Mouse (Mus musculus): Measurements from ENCODE around the gene Zbtb20. TPM values are rescaled to one million over a fixed set of nuclear protein-coding genes. Genes with fewer than 3 reads are reported as not detected.

Gene Zbtb20
- polyA plus RNA-seq, 1 experiment: 13.7 TPM

- Histone ChIP-seq H3K27ac (ENCODE audit: insufficient read depth, low read length) (no peak overlapping the region), H3K4me1 (ENCODE audit: control insufficient read depth, insufficient read depth, low read length) (peaks cover 6% of the 10 kb centered on the region; the same call in 1 of the 2 replicates), H3K4me3 (ENCODE audit: insufficient read depth, low read length) (no peak overlapping the region)
- TF ChIP-seq POLR2A (IDR thresholded peaks at IDR 0.05; ENCODE audit: low read depth, low read length) (no peak), CTCF (IDR thresholded peaks at IDR 0.05; ENCODE audit: borderline replicate concordance, insufficient read depth, low read length) (no peak; the same call in 1 of the 2 replicates)
These were observed 559.3 kb downstream of the Zbtb20 start for GRCm38 (mm10) chr16:43434941-43435340.

GRCm38 (mm10) chr16:43438878-43439371, 563.2 kb downstream of the Zbtb20 start:
- no peak overlapping the region for H3K27ac ChIP-seq (ENCODE audit: insufficient read depth, low read length)
- peaks cover 6% of the 10 kb centered on the region; the same call in 1 of the 2 replicates for H3K4me1 ChIP-seq (ENCODE audit: control insufficient read depth, insufficient read depth, low read length)
- TF ChIP-seq POLR2A (IDR thresholded peaks at IDR 0.05; ENCODE audit: low read depth, low read length) (no peak), CTCF (IDR thresholded peaks at IDR 0.05; ENCODE audit: borderline replicate concordance, insufficient read depth, low read length) (no peak)
- H3K4me3 ChIP-seq (ENCODE audit: insufficient read depth, low read length): no peak overlapping the region

- H3K4me3 ChIP-seq (ENCODE audit: insufficient read depth, low read length): no peak overlapping the region
- H3K27ac ChIP-seq (ENCODE audit: insufficient read depth, low read length): no peak overlapping the region
- peaks cover 6% of the 10 kb centered on the region; the same call in 1 of the 2 replicates for H3K4me1 ChIP-seq (ENCODE audit: control insufficient read depth, insufficient read depth, low read length)
- TF ChIP-seq CTCF (IDR thresholded peaks at IDR 0.05; ENCODE audit: borderline replicate concordance, insufficient read depth, low read length): no peak
- no peak for TF ChIP-seq POLR2A (IDR thresholded peaks at IDR 0.05; ENCODE audit: low read depth, low read length)
These were observed 565.7 kb downstream of the Zbtb20 start for GRCm38 (mm10) chr16:43441392-43441791.

GRCm38 (mm10) chr16:43443034-43443433, 567.4 kb downstream of the Zbtb20 start:
- TF ChIP-seq CTCF (IDR thresholded peaks at IDR 0.05; ENCODE audit: borderline replicate concordance, insufficient read depth, low read length) (no peak), POLR2A (IDR thresholded peaks at IDR 0.05; ENCODE audit: low read depth, low read length) (no peak)
- H3K4me1 ChIP-seq (ENCODE audit: control insufficient read depth, insufficient read depth, low read length): peaks cover 3% of the 10 kb centered on the region; the same call in 1 of the 2 replicates
- H3K27ac ChIP-seq (ENCODE audit: insufficient read depth, low read length): no peak overlapping the region
- no peak overlapping the region for H3K4me3 ChIP-seq (ENCODE audit: insufficient read depth, low read length)

- Histone ChIP-seq H3K4me3 (ENCODE audit: insufficient read depth, low read length) (no peak overlapping the region), H3K27ac (ENCODE audit: insufficient read depth, low read length) (no peak overlapping the region), H3K4me1 (ENCODE audit: control insufficient read depth, insufficient read depth, low read length) (no peaks in the 10 kb centered on the region)
- no peak for TF ChIP-seq CTCF (IDR thresholded peaks at IDR 0.05; ENCODE audit: borderline replicate concordance, insufficient read depth, low read length)
- no peak for TF ChIP-seq POLR2A (IDR thresholded peaks at IDR 0.05; ENCODE audit: low read depth, low read length)
These were observed 572.7 kb downstream of the Zbtb20 start for GRCm38 (mm10) chr16:43448141-43448981.

- TF ChIP-seq CTCF (IDR thresholded peaks at IDR 0.05; ENCODE audit: borderline replicate concordance, insufficient read depth, low read length): no peak
- no peak for TF ChIP-seq POLR2A (IDR thresholded peaks at IDR 0.05; ENCODE audit: low read depth, low read length)
- H3K27ac ChIP-seq (ENCODE audit: insufficient read depth, low read length): no peak overlapping the region
- H3K4me3 ChIP-seq (ENCODE audit: insufficient read depth, low read length): no peak overlapping the region
- H3K4me1 ChIP-seq (ENCODE audit: control insufficient read depth, insufficient read depth, low read length): peaks cover 10% of the 10 kb centered on the region
These were observed 578.8 kb downstream of the Zbtb20 start for GRCm38 (mm10) chr16:43454370-43454934.

- no peak overlapping the region for H3K4me3 ChIP-seq (ENCODE audit: insufficient read depth, low read length)
- TF ChIP-seq CTCF (IDR thresholded peaks at IDR 0.05; ENCODE audit: borderline replicate concordance, insufficient read depth, low read length): no peak
- no peak for TF ChIP-seq POLR2A (IDR thresholded peaks at IDR 0.05; ENCODE audit: low read depth, low read length)
- peaks cover 10% of the 10 kb centered on the region for H3K4me1 ChIP-seq (ENCODE audit: control insufficient read depth, insufficient read depth, low read length)
- H3K27ac ChIP-seq (ENCODE audit: insufficient read depth, low read length): no peak overlapping the region
These were observed 580.9 kb downstream of the Zbtb20 start for GRCm38 (mm10) chr16:43456446-43457172.

GRCm38 (mm10) chr16:43457814-43458213, 582.1 kb downstream of the Zbtb20 start:
- no peak overlapping the region for H3K27ac ChIP-seq (ENCODE audit: insufficient read depth, low read length)
- H3K4me3 ChIP-seq (ENCODE audit: insufficient read depth, low read length): no peak overlapping the region
- no peak for TF ChIP-seq CTCF (IDR thresholded peaks at IDR 0.05; ENCODE audit: borderline replicate concordance, insufficient read depth, low read length)
- no peak for TF ChIP-seq POLR2A (IDR thresholded peaks at IDR 0.05; ENCODE audit: low read depth, low read length)
- peaks cover 10% of the 10 kb centered on the region for H3K4me1 ChIP-seq (ENCODE audit: control insufficient read depth, insufficient read depth, low read length)

- peak overlapping the region; percentile 77; the same call in 1 of the 2 replicates for H3K27ac ChIP-seq (ENCODE audit: insufficient read depth, low read length)
- no peak overlapping the region for H3K4me3 ChIP-seq (ENCODE audit: insufficient read depth, low read length)
- peaks cover 13% of the 10 kb centered on the region for H3K4me1 ChIP-seq (ENCODE audit: control insufficient read depth, insufficient read depth, low read length)
- TF ChIP-seq POLR2A (IDR thresholded peaks at IDR 0.05; ENCODE audit: low read depth, low read length) (no peak), CTCF (IDR thresholded peaks at IDR 0.05; ENCODE audit: borderline replicate concordance, insufficient read depth, low read length) (no peak)
These were observed 583.1 kb downstream of the Zbtb20 start for GRCm38 (mm10) chr16:43458726-43459223.
